Mouse (Mus musculus) liver (tissue): ENCODE measurements around the gene Mettl13.

ENCODE experiments used
- DNase-seq: peaks from one replicate; pipeline ENCODE4 v3.0.0-alpha.2; 2020; ENCODE audit warnings: mixed read lengths

The Mettl13 gene

GRCm38 (mm10) chr1:162531584-162531983, 16.8 kb downstream of the Mettl13 start:
- no peak for DNase-seq

- DNase-seq, result no peak
These were observed 17.7 kb downstream of the Mettl13 start for GRCm38 (mm10) chr1:162530666-162531065.

- no peak for DNase-seq
These were observed 18.7 kb downstream of the Mettl13 start for GRCm38 (mm10) chr1:162529651-162530050.

DNA sequence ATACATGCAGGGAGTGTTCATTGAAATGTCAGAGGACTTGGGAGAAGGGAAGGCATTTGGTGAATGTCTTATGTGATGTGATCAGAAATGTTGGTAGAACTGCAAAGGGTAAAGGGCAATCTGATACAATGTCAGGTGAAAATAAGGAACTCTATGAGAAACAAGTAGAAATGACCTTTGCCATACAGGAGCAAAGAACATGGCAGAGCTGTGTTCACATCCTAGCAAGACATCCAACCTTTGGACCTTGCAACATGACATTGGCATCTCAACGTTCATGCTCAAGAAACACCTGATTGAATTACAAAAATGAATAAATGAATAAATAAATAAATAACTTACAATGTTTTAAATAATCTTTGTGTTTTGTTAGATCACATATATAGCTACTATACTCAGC, 33.2 kb downstream of the Mettl13 start:
- DNase-seq, result no peak

- no peak for DNase-seq
These were observed 38.4 kb downstream of the Mettl13 start for GRCm38 (mm10) chr1:162510013-162510356.

GRCm38 (mm10) chr1:162509329-162510012, 38.9 kb downstream of the Mettl13 start:
- no peak for DNase-seq

DNA sequence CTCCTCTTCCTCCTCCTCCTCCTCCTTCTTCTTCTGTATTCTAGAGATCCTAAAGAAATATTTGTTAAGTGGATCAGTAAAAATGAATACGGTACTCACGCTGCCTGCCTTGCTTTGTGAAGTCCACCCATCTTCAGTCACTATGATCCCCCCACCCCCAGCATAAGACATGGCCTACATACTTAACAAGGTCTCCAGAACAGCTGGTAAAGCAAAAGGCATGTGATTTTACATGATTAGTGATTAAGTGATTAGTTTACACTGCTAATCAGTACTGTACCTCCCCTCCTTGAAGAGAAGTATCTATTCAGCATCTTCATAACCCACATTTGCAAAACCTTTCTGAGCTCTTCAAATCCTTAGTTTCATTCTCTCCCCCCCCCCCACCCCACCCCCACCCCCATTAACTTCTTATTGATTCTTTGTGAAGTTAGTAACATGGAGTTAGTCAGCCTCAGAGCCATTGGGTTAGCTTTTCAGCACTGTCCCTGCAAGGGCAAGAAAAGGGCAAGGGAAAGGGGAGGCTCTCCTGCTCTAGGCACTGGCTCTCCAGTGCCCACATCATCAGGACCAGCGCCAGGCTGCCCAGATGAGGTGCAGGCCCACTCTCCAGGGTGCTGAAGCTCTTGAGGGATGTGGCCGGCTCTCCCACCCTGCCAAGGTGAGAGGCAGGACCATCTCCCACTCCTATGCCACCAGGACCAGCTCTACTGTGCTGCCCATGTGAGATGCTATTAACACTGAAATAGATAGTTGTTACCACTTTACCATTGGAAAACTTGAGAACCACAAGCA, 39.9 kb downstream of the Mettl13 start:
- DNase-seq, result no peak

GRCm38 (mm10) chr1:162506516-162506915, 41.8 kb downstream of the Mettl13 start:
- DNase-seq, result no peak

DNA sequence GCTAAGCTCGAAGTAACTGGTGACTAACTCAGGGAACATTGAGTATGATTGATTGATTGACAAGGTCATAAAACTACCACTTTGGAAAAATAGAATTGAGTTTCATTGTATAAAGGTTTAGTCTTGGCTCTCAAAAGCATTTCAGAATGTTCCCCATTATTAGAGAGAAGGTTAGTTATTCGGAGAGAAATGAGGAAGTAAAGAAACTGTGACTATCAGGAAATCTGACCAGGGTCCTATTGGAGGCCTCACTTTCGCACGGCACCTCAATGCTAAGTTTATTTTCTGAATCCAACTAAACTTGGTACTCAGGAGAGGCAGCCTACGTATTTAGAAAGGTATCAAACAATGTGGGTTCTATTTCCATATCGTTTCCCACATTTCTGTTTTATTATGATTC, 42.7 kb downstream of the Mettl13 start:
- DNase-seq, result no peak
